Mouse (Mus musculus): Measurements from ENCODE around the gene Hsp90aa1. TPM values are rescaled to one million over a fixed set of nuclear protein-coding genes. Genes with fewer than 3 reads are reported as not detected.

The Hsp90aa1 gene
- polyA plus RNA-seq (2014; fragmentation: Illumina TruSeq; extraction: RNeasy Lipid Tissue Mini Kit (QIAGEN cat#74804); ENCODE audit: low read depth, low replicate concordance), result 3,299 TPM

GRCm38 (mm10) chr12:110702556-110702955 is at the start of gene Hsp90aa1:
Gene Hsp90aa1, minus strand, starts transcription at chr12:110702728.

GRCm38 (mm10) chr12:110737170-110738157 is 34.9 kb upstream of the Hsp90aa1 start, which contains the start of gene Wdr20:
Gene Wdr20, plus strand, starts transcription at chr12:110737944.

GRCm38 (mm10) chr12:110682561-110683299 is 19.8 kb downstream of the Hsp90aa1 start, which contains the start of gene 1700001K19Rik:
Gene 1700001K19Rik, minus strand, starts transcription at chr12:110682619.

Other genes starting within 250 kb of the Hsp90aa1 start
- gene Dync1h1, start 101.3 kb downstream of the Hsp90aa1 start, polyA plus RNA-seq (2014; fragmentation: Illumina TruSeq; extraction: RNeasy Lipid Tissue Mini Kit (QIAGEN cat#74804); ENCODE audit: low read depth, low replicate concordance), result 15.8 TPM
- not detected for gene 1700001K19Rik, start 20.1 kb downstream of the Hsp90aa1 start, polyA plus RNA-seq (2014; fragmentation: Illumina TruSeq; extraction: RNeasy Lipid Tissue Mini Kit (QIAGEN cat#74804); ENCODE audit: low read depth, low replicate concordance)
- gene Wdr20, start 35.2 kb upstream of the Hsp90aa1 start, polyA plus RNA-seq (2014; fragmentation: Illumina TruSeq; extraction: RNeasy Lipid Tissue Mini Kit (QIAGEN cat#74804); ENCODE audit: low read depth, low replicate concordance), result 44.5 TPM
- 0.70 TPM for gene Mok, start 138.2 kb upstream of the Hsp90aa1 start, polyA plus RNA-seq (2014; fragmentation: Illumina TruSeq; extraction: RNeasy Lipid Tissue Mini Kit (QIAGEN cat#74804); ENCODE audit: low read depth, low replicate concordance)
- 6.7 TPM for gene Zfp839, start 147.5 kb upstream of the Hsp90aa1 start, polyA plus RNA-seq (2014; fragmentation: Illumina TruSeq; extraction: RNeasy Lipid Tissue Mini Kit (QIAGEN cat#74804); ENCODE audit: low read depth, low replicate concordance)
- 31.6 TPM for gene Cinp, start 186.4 kb upstream of the Hsp90aa1 start, polyA plus RNA-seq (2014; fragmentation: Illumina TruSeq; extraction: RNeasy Lipid Tissue Mini Kit (QIAGEN cat#74804); ENCODE audit: low read depth, low replicate concordance)
- gene Tecpr2, start 186.5 kb upstream of the Hsp90aa1 start, polyA plus RNA-seq (2014; fragmentation: Illumina TruSeq; extraction: RNeasy Lipid Tissue Mini Kit (QIAGEN cat#74804); ENCODE audit: low read depth, low replicate concordance), result 4.1 TPM

Data from adrenal gland, adult 10 weeks (tissue).